Mouse (Mus musculus) CH12.LX (cell line): ENCODE data around the gene Ythdf1. TPM values are rescaled to one million over a fixed set of nuclear protein-coding genes. Genes with fewer than 3 reads are reported as not detected.

Experiments used
- DNase-seq: peaks from one replicate; pipeline ENCODE4 v3.0.0-alpha.2; 2013; ENCODE audit errors: extremely low read depth
- H3K27ac ChIP-seq: 2 replicates; pipeline ENCODE4 v1.5.1; 2012; ENCODE audit warnings: low read depth, mild to moderate bottlenecking, control low read depth, moderate library complexity; ENCODE audit not compliant: insufficient read depth
- H3K27me3 ChIP-seq: replicated peaks from 2 replicates; pipeline ENCODE3; 2012; ENCODE audit warnings: inconsistent platforms
- H3K36me3 ChIP-seq, 2 experiments: replicated peaks in 1 of 2; 2 replicates each; pipeline versions ENCODE3 to v1.6.1; 2012; ENCODE audit warnings: inconsistent platforms in 1 of 2, low read length in 1 of 2, mild to moderate bottlenecking in 1 of 2, mixed read lengths in 1 of 2, moderate library complexity in 1 of 2; ENCODE audit not compliant: control insufficient read depth in 1 of 2, insufficient read depth in 1 of 2
- H3K4me1 ChIP-seq, 2 experiments: 2 replicates each; pipeline ENCODE4 v1.6.1; 2012; ENCODE audit warnings: inconsistent platforms in 1 of 2, moderate library complexity in 1 of 2; ENCODE audit not compliant: insufficient read depth in 2 of 2, control insufficient read depth in 1 of 2
- H3K4me2 ChIP-seq: 2 replicates; pipeline ENCODE4 v1.6.1; 2012; ENCODE audit warnings: low read depth, mild to moderate bottlenecking, control low read depth; ENCODE audit not compliant: poor library complexity, insufficient read depth, severe bottlenecking
- H3K4me3 ChIP-seq, 3 experiments: fragments of 150-350 bp in 1 of 3; sonication (generic) in 1 of 3; replicated peaks in 1 of 3; 2 replicates each; pipeline versions ENCODE3 to v1.5.1; 2011 to 2012; ENCODE audit warnings: low read depth in 2 of 3, low read length in 2 of 3, mild to moderate bottlenecking in 2 of 3, moderate library complexity in 2 of 3, control low read depth in 1 of 3, improper control_type of control experiment in 1 of 3, inconsistent platforms in 1 of 3, mixed read lengths in 1 of 3; ENCODE audit not compliant: poor library complexity in 1 of 3
- H3K79me2 ChIP-seq: replicated peaks from 2 replicates; pipeline ENCODE4 v1.6.1; 2012; ENCODE audit warnings: mild to moderate bottlenecking, moderate library complexity; ENCODE audit not compliant: control insufficient read depth, poor library complexity, insufficient read depth, severe bottlenecking; ENCODE audit errors: extremely low read depth
- H3K9ac ChIP-seq: 2 replicates; pipeline ENCODE4 v1.6.1; 2012; ENCODE audit warnings: low read depth, mild to moderate bottlenecking, control low read depth, moderate library complexity; ENCODE audit not compliant: insufficient read depth
- H3K9me3 ChIP-seq: replicated peaks from 2 replicates; pipeline ENCODE3; 2012; ENCODE audit warnings: low read length, inconsistent platforms, mixed read lengths
- BHLHE40 ChIP-seq: IDR thresholded peaks from 2 replicates; pipeline ENCODE4 v1.6.1; 2011; ENCODE audit warnings: mild to moderate bottlenecking, low read depth, low read length, improper control_type of control experiment
- CHD1 ChIP-seq: IDR thresholded peaks from 2 replicates; pipeline ENCODE4 v1.6.1; 2012; ENCODE audit warnings: low read depth, low read length, improper control_type of control experiment, inconsistent platforms
- CHD2 ChIP-seq: IDR thresholded peaks from 2 replicates; pipeline ENCODE4 v1.6.1; 2011; ENCODE audit warnings: low read length, improper control_type of control experiment
- GABPA ChIP-seq: IDR thresholded peaks from 2 replicates; pipeline ENCODE4 v1.6.1; 2012; ENCODE audit warnings: low read depth, low read length, improper control_type of control experiment, inconsistent platforms; ENCODE audit not compliant: insufficient replicate concordance
- JUN ChIP-seq: IDR thresholded peaks from 2 replicates; pipeline ENCODE4 v1.6.1; 2011; ENCODE audit warnings: low read depth, mild to moderate bottlenecking, low read length, improper control_type of control experiment, moderate library complexity; ENCODE audit not compliant: insufficient read depth
- MAFK ChIP-seq: IDR thresholded peaks from 2 replicates; pipeline ENCODE4 v1.6.1; 2011; ENCODE audit warnings: low read length, improper control_type of control experiment; ENCODE audit not compliant: insufficient replicate concordance
- MAZ ChIP-seq: IDR thresholded peaks from 2 replicates; pipeline ENCODE4 v1.6.1; 2012; ENCODE audit warnings: low read depth, mild to moderate bottlenecking, inconsistent platforms, low read length, improper control_type of control experiment, moderate library complexity
- MXI1 ChIP-seq: IDR thresholded peaks from 2 replicates; pipeline ENCODE4 v1.6.1; 2011; ENCODE audit warnings: mild to moderate bottlenecking, low read depth, low read length, improper control_type of control experiment
- NELFE ChIP-seq: IDR thresholded peaks from 2 replicates; pipeline ENCODE4 v1.6.1; 2011; ENCODE audit warnings: low read depth, low read length, improper control_type of control experiment
- NRF1 ChIP-seq: IDR thresholded peaks from 2 replicates; pipeline ENCODE4 v1.6.1; 2014; ENCODE audit warnings: low read depth, mild to moderate bottlenecking, inconsistent platforms, low read length, improper control_type of control experiment, moderate library complexity
- RAD21 ChIP-seq: IDR thresholded peaks from 2 replicates; pipeline ENCODE4 v1.6.1; 2011; ENCODE audit warnings: low read depth, mild to moderate bottlenecking, low read length, improper control_type of control experiment, moderate library complexity
- RCOR1 ChIP-seq: conservative IDR thresholded peaks from 2 replicates; pipeline ENCODE4 v1.6.1; 2012; ENCODE audit warnings: low read depth, mild to moderate bottlenecking, inconsistent platforms, low read length, improper control_type of control experiment
- SIN3A ChIP-seq: IDR thresholded peaks from 2 replicates; pipeline ENCODE4 v1.6.1; 2012; ENCODE audit warnings: low read length, improper control_type of control experiment, inconsistent platforms
- SMC3 ChIP-seq: IDR thresholded peaks from 2 replicates; pipeline ENCODE4 v1.6.1; 2011; ENCODE audit warnings: low read depth, low read length, improper control_type of control experiment
- USF2 ChIP-seq: conservative IDR thresholded peaks from 2 replicates; pipeline ENCODE4 v1.6.1; 2011; ENCODE audit warnings: low read depth, low read length, improper control_type of control experiment
- ZC3H11A ChIP-seq: IDR thresholded peaks from 2 replicates; pipeline ENCODE4 v1.6.1; 2012; ENCODE audit warnings: low read depth, mild to moderate bottlenecking, inconsistent platforms, low read length, improper control_type of control experiment
- ZMIZ1 ChIP-seq: IDR thresholded peaks from 2 replicates; pipeline ENCODE4 v1.6.1; 2012; ENCODE audit warnings: low read depth, mild to moderate bottlenecking, inconsistent platforms, low read length, improper control_type of control experiment
- dilution Hi-C: fragments of 300-500 bp; cut with MboI; formaldehyde crosslinking; loops from 2 replicates; pipeline ENCODE4 v1.14.3; 2020; ENCODE audit warnings: low sequenced_read_pairs; ENCODE audit not compliant: extremely low pct_unique_long_range_greater_than_20kb, extremely low pct_ligation_motif_present
- in situ Hi-C: fragments of 300-500 bp; cut with MboI; formaldehyde crosslinking; loops from 3 replicates; pipeline ENCODE4 v1.14.3; 2019; ENCODE audit warnings: low sequenced_read_pairs, low pct_ligation_motif_present, low pct_unique_long_range_greater_than_20kb, mixed read lengths
- polyA plus RNA-seq: library from polyadenylated mRNA; unstranded; fragments of >175 nt; gene quantifications from 2 replicates; pipeline ENCODE4 v1.2.1, GENCODE M21; 2012; ENCODE audit warnings: low read depth; ENCODE audit not compliant: insufficient read length
- total RNA-seq, 2 experiments: library from RNA; depleted of rRNA; stranded (reverse); fragments of 300-350 nt in 1 of 2; fragments of >200 nt in 1 of 2; gene quantifications; 2 replicates each; pipeline ENCODE4 v1.2.3; 2012 to 2014

Gene Ythdf1
- total and polyA plus RNA-seq, 3 experiments, result 27.5 to 67.0 (median 42.5) TPM

DNA sequence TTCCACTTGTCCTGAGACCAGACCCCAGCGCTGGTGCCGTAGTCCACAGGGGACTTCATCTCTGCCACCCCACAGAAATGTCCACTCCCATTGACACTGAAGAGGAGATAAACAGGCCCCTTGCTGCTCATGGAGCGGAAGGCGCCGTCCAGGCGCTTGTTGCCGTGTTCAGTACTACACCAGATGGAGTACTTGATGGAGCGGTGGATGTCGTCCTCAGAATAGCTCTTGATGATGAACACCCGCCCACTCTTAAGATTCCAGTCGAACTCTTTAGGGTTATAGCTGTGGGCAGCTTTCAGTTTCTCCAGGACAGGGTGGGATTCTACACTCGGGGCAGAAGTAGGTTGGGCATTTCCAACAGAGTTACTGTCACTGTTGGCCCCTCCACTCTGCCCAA lies 9.8 kb downstream of the Ythdf1 start:
- TF ChIP-seq USF2 (no peak), CHD1 (no peak), MXI1 (no peak), MAZ (no peak), MAFK (no peak), GABPA (no peak), JUN (no peak), ZC3H11A (no peak), CHD2 (no peak), SIN3A (no peak), RCOR1 (no peak), ZMIZ1 (no peak), BHLHE40 (no peak), SMC3 (no peak)
- in situ Hi-C loops, result no loop called here
- dilution Hi-C loops, result no loop called here
- no peak overlapping the region for H3K4me3 ChIP-seq
- DNase-seq, result no peak
- no peaks in the 10 kb centered on the region for H3K27me3 ChIP-seq
- peaks cover 0 to 25% of the 10 kb centered on the region in 2 experiments; a peak in 1 of 4 replicates for H3K4me1 ChIP-seq
- no peak overlapping the region for H3K9ac ChIP-seq
- H3K27ac ChIP-seq, result no peak overlapping the region
- no peak overlapping the region for H3K4me2 ChIP-seq
- H3K36me3 ChIP-seq, result peaks cover 64 to 89% of the 10 kb centered on the region in 2 experiments
- peaks cover 65% of the 10 kb centered on the region for H3K79me2 ChIP-seq
- H3K9me3 ChIP-seq, result no peaks in the 10 kb centered on the region

DNA sequence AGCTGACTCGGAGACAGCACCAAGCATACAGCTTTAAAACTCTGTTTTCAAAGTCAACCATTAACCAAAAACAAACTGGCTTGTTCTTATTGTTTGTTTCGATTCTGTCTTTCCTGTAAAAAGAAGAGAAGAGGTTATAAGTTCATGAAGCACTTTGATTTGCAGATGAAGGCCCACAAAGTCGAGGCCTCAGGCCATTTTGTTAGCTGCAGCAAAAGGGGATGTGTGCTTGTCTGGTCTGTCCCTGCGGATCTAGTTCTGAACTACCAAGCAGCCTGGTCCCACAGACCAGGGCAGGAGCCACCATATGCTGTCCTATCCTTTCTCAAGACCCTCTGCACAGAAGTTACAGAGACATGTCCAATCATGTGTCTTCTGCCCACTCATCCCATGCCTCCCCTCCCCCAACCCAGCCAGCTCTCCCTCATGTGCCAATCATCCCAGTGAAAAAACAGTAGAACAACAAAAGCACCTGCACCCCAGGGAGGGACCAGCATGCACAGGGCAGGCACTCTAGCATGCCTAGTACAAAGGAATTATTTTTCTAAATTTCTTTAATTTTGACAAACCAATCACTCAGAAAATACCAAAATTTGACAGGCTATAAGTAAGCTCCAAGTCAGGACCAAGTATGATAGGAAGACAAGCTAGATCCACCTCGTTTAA lies 15.1 kb downstream of the Ythdf1 start:
- Histone ChIP-seq H3K4me1 (peaks cover 0 to 15% of the 10 kb centered on the region in 2 experiments; a peak in 1 of 4 replicates), H3K9me3 (no peaks in the 10 kb centered on the region), H3K27ac (no peak overlapping the region), H3K9ac (no peak overlapping the region), H3K27me3 (no peaks in the 10 kb centered on the region), H3K4me3 (no peak overlapping the region), H3K4me2 (no peak overlapping the region), H3K36me3 (peaks cover 31 to 67% of the 10 kb centered on the region in 2 experiments), H3K79me2 (peaks cover 17% of the 10 kb centered on the region)
- dilution Hi-C loops, result no loop called here
- in situ Hi-C loops, result no loop called here
- no peak for DNase-seq
- TF ChIP-seq NRF1, result no peak
- TF ChIP-seq RAD21, result no peak
- no peak for TF ChIP-seq MAZ
- no peak for TF ChIP-seq NELFE
